Mouse (Mus musculus) mouse embryonic stem cell (cell line): ENCODE results near the gene Muc20.

Source experiments
- in situ Hi-C, 2 experiments: fragments of 300-500 bp; cut with MboI; formaldehyde crosslinking; loops; 1 replicate in 1 of 2; 3 replicates in 1 of 2; pipeline ENCODE4 v1.14.3; 2019 to 2020; ENCODE audit warnings: low sequenced_read_pairs in 2 of 2, low pct_unique_long_range_greater_than_20kb in 1 of 2, mixed read lengths in 1 of 2; ENCODE audit not compliant: unreplicated experiment in 1 of 2

Muc20 gene

GRCm38 (mm10) chr16:32736022-32736421, 61.2 kb downstream of the Muc20 start:
- in situ Hi-C loops, result no loop called here

- in situ Hi-C loops, result no loop called here
Observed at GRCm38 (mm10) chr16:32735586-32735985, 61.6 kb downstream of the Muc20 start, which contains the start of gene Muc4. Gene Muc4 (plus strand): TSS chr16:32735886.

GRCm38 (mm10) chr16:32733213-32733612, 64.0 kb downstream of the Muc20 start:
- in situ Hi-C loops, result no loop called here

- in situ Hi-C loops, result no loop called here
Observed at GRCm38 (mm10) chr16:32728730-32729129, 68.5 kb downstream of the Muc20 start.

- in situ Hi-C loops, result no loop called here
Observed at GRCm38 (mm10) chr16:32728240-32728639, 69.0 kb downstream of the Muc20 start.
